Mouse (Mus musculus) hindbrain, embryonic 15.5 days (tissue): ENCODE measurements around the gene Arhgef1. TPM values are rescaled to one million over a fixed set of nuclear protein-coding genes. Genes with fewer than 3 reads are reported as not detected.

ENCODE experiments used
- ATAC-seq: fragments of 200-750 bp; cut with Nextera tagmentation; 2 replicates; pipeline ENCODE4 v1.8.0; 2017; ENCODE audit warnings: low read depth, moderate number of reproducible peaks, moderate TSS enrichment; ENCODE audit not compliant: low FRiP score
- H3K27ac ChIP-seq: fragments of 300-500 bp; sonication (generic); replicated peaks from 2 replicates; pipeline ENCODE4 v1.5.1; 2015; ENCODE audit warnings: mild to moderate bottlenecking, inconsistent platforms
- H3K27me3 ChIP-seq: fragments of 300-500 bp; sonication (generic); 2 replicates; pipeline ENCODE4 v1.6.1; 2015; ENCODE audit warnings: control low read depth, inconsistent platforms
- H3K36me3 ChIP-seq: fragments of 300-500 bp; sonication (generic); 2 replicates; pipeline ENCODE4 v1.6.1; 2015; ENCODE audit warnings: control low read depth, inconsistent platforms
- H3K4me1 ChIP-seq: fragments of 300-500 bp; sonication (generic); replicated peaks from 2 replicates; pipeline ENCODE4 v1.6.1; 2015; ENCODE audit warnings: control low read depth, inconsistent platforms
- H3K4me2 ChIP-seq: fragments of 300-500 bp; sonication (generic); 2 replicates; pipeline ENCODE4 v1.6.1; 2015; ENCODE audit warnings: moderate library complexity, mild to moderate bottlenecking, inconsistent platforms
- H3K4me3 ChIP-seq: fragments of 300-500 bp; sonication (generic); 2 replicates; pipeline ENCODE4 v1.5.1; 2015; ENCODE audit warnings: mild to moderate bottlenecking, inconsistent platforms
- H3K9ac ChIP-seq: fragments of 300-500 bp; sonication (generic); 2 replicates; pipeline ENCODE4 v1.6.1; 2015; ENCODE audit warnings: inconsistent platforms
- H3K9me3 ChIP-seq: fragments of 300-500 bp; sonication (generic); 2 replicates; pipeline ENCODE4 v1.6.1; 2016; ENCODE audit warnings: control low read depth, inconsistent platforms
- WGBS: fragments of 180-500 bp; shearing (Covaris S2); methylation state at CpG from one replicate; pipeline ENCODE4 v1.1.7; 2015; 5-methylcytosine and 5-hydroxymethylcytosine counted together
- polyA plus RNA-seq: library from polyadenylated mRNA; unstranded; fragments of >200 nt; fragmentation: Nextera tagmentation; extraction: Ambion mirVana; gene quantifications from 2 replicates; pipeline ENCODE4 v1.2.1, GENCODE M21; 2015

The Arhgef1 gene
- 64.6 and 73.5 TPM in 2 replicates for polyA plus RNA-seq

- Histone ChIP-seq H3K9ac (peak within 1 kb of the TSS; percentile 70), H3K4me1 (peaks cover 49% of the 10 kb centered on the region), H3K4me2 (peak within 1 kb of the TSS; percentile 63), H3K27ac (peak within 1 kb of the TSS; percentile 71), H3K4me3 (peak within 1 kb of the TSS; percentile 57), H3K36me3 (no peaks in the 10 kb centered on the region), H3K9me3 (no peaks in the 10 kb centered on the region), H3K27me3 (no peaks in the 10 kb centered on the region)
- WGBS = 6% methylated on average over 56 of the region's 68 CpGs
- ATAC-seq = no peak
Observed at GRCm38 (mm10) chr7:24902630-24903443, at the start of gene Arhgef1. TSS of gene Arhgef1 (plus strand) at chr7:24902912.

- Histone ChIP-seq H3K4me2 (no peak overlapping the region), H3K36me3 (no peaks in the 10 kb centered on the region), H3K9ac (no peak overlapping the region), H3K4me1 (no peaks in the 10 kb centered on the region), H3K27ac (no peak overlapping the region), H3K9me3 (no peaks in the 10 kb centered on the region), H3K4me3 (no peak overlapping the region), H3K27me3 (no peaks in the 10 kb centered on the region)
- no peak for ATAC-seq
Observed at GRCm38 (mm10) chr7:24853233-24853563, 49.5 kb upstream of the Arhgef1 start.

GRCm38 (mm10) chr7:24853695-24854094 lies 49.0 kb upstream of the Arhgef1 start:
- no peaks in the 10 kb centered on the region for H3K9me3 ChIP-seq
- no peaks in the 10 kb centered on the region for H3K4me1 ChIP-seq
- no peak overlapping the region for H3K4me3 ChIP-seq
- H3K36me3 ChIP-seq = no peaks in the 10 kb centered on the region
- H3K27ac ChIP-seq = no peak overlapping the region
- no peak for ATAC-seq
- WGBS = 65% methylated on average over 7 of the region's 7 CpGs
- H3K27me3 ChIP-seq = no peaks in the 10 kb centered on the region
- H3K4me2 ChIP-seq = no peak overlapping the region
- no peak overlapping the region for H3K9ac ChIP-seq

GRCm38 (mm10) chr7:24856460-24857120 lies 46.1 kb upstream of the Arhgef1 start:
- ATAC-seq = no peak
- H3K4me1 ChIP-seq = no peaks in the 10 kb centered on the region
- WGBS = 28% methylated on average over 6 of the region's 6 CpGs

GRCm38 (mm10) chr7:24859234-24859633 lies 43.5 kb upstream of the Arhgef1 start:
- Histone ChIP-seq H3K9me3 (no peaks in the 10 kb centered on the region), H3K9ac (no peak overlapping the region), H3K27me3 (no peaks in the 10 kb centered on the region), H3K36me3 (no peaks in the 10 kb centered on the region), H3K4me1 (no peaks in the 10 kb centered on the region), H3K4me2 (no peak overlapping the region), H3K4me3 (no peak overlapping the region), H3K27ac (no peak overlapping the region)
- no peak for ATAC-seq
- WGBS = 68% methylated on average over 5 of the region's 5 CpGs

More at GRCm38 (mm10) chr7:24856460-24857120, 46.1 kb upstream of the Arhgef1 start:
- no peak overlapping the region for H3K4me2 ChIP-seq
- no peaks in the 10 kb centered on the region for H3K36me3 ChIP-seq
- H3K27ac ChIP-seq = no peak overlapping the region
- H3K9ac ChIP-seq = no peak overlapping the region
- H3K27me3 ChIP-seq = no peaks in the 10 kb centered on the region
- no peak overlapping the region for H3K4me3 ChIP-seq
- H3K9me3 ChIP-seq = no peaks in the 10 kb centered on the region

GRCm38 (mm10) chr7:24861913-24862312 lies 40.8 kb upstream of the Arhgef1 start, which contains the start of gene Gm9844:
TSS of gene Gm9844 (plus strand) at chr7:24862213.
- H3K4me2 ChIP-seq = no peak within 1 kb of the TSS
- H3K4me3 ChIP-seq = no peak within 1 kb of the TSS
- no peaks in the 10 kb centered on the region for H3K9me3 ChIP-seq
- no peaks in the 10 kb centered on the region for H3K4me1 ChIP-seq
- no peaks in the 10 kb centered on the region for H3K27me3 ChIP-seq
- H3K36me3 ChIP-seq = no peaks in the 10 kb centered on the region
- no peak within 1 kb of the TSS for H3K27ac ChIP-seq
- H3K9ac ChIP-seq = no peak within 1 kb of the TSS
- no peak for ATAC-seq
- whole genome bisulfite sequencing = 90% methylated on average over 7 of the region's 7 CpGs

- Histone ChIP-seq H3K4me2 (no peak overlapping the region), H3K4me3 (no peak overlapping the region), H3K27me3 (no peaks in the 10 kb centered on the region), H3K9ac (no peak overlapping the region), H3K36me3 (no peaks in the 10 kb centered on the region), H3K9me3 (no peaks in the 10 kb centered on the region), H3K4me1 (no peaks in the 10 kb centered on the region), H3K27ac (no peak overlapping the region)
- no peak for ATAC-seq
- 86% methylated on average over 4 of the region's 4 CpGs for WGBS
Observed at GRCm38 (mm10) chr7:24862853-24863252, 39.9 kb upstream of the Arhgef1 start.

GRCm38 (mm10) chr7:24864156-24864555 lies 38.6 kb upstream of the Arhgef1 start:
- H3K36me3 ChIP-seq = no peaks in the 10 kb centered on the region
- H3K4me2 ChIP-seq = no peak overlapping the region
- no peaks in the 10 kb centered on the region for H3K4me1 ChIP-seq
- H3K27ac ChIP-seq = no peak overlapping the region
- H3K4me3 ChIP-seq = no peak overlapping the region
- no peak overlapping the region for H3K9ac ChIP-seq
- H3K27me3 ChIP-seq = no peaks in the 10 kb centered on the region
- H3K9me3 ChIP-seq = no peaks in the 10 kb centered on the region
- ATAC-seq = no peak
- 37% methylated on average over 6 of the region's 6 CpGs for WGBS

GRCm38 (mm10) chr7:24869080-24869479 lies 33.6 kb upstream of the Arhgef1 start:
- Histone ChIP-seq H3K36me3 (no peaks in the 10 kb centered on the region), H3K9ac (no peak overlapping the region), H3K9me3 (no peaks in the 10 kb centered on the region), H3K4me1 (no peaks in the 10 kb centered on the region), H3K4me3 (no peak overlapping the region), H3K27me3 (no peaks in the 10 kb centered on the region), H3K27ac (no peak overlapping the region), H3K4me2 (no peak overlapping the region)
- 50% methylated on average over 17 of the region's 17 CpGs for WGBS
- ATAC-seq = no peak

- Histone ChIP-seq H3K27me3 (no peaks in the 10 kb centered on the region), H3K9ac (no peak within 1 kb of the TSS), H3K9me3 (no peaks in the 10 kb centered on the region), H3K36me3 (no peaks in the 10 kb centered on the region), H3K27ac (no peak within 1 kb of the TSS), H3K4me1 (no peaks in the 10 kb centered on the region), H3K4me3 (no peak within 1 kb of the TSS), H3K4me2 (peak within 1 kb of the TSS; percentile 26; the same call in 1 of the 2 replicates)
- ATAC-seq = peak; percentile 52; the same call in 1 of the 2 replicates
- 60% methylated on average over 41 of the region's 41 CpGs for WGBS
Observed at GRCm38 (mm10) chr7:24869532-24870165, 33.1 kb upstream of the Arhgef1 start, which contains the start of the genes Lypd4 and Dmrtc2. TSS of gene Lypd4 (minus strand) at chr7:24869941. TSS of gene Dmrtc2 (plus strand) at chr7:24870057.

GRCm38 (mm10) chr7:24877588-24877987 lies 25.1 kb upstream of the Arhgef1 start:
- H3K4me2 ChIP-seq = no peak overlapping the region
- no peak overlapping the region for H3K4me3 ChIP-seq
- H3K27ac ChIP-seq = no peak overlapping the region

GRCm38 (mm10) chr7:24879620-24880019 lies 23.1 kb upstream of the Arhgef1 start:
- H3K36me3 ChIP-seq = no peaks in the 10 kb centered on the region
- no peak overlapping the region for H3K4me3 ChIP-seq
- no peak overlapping the region for H3K27ac ChIP-seq
- no peaks in the 10 kb centered on the region for H3K27me3 ChIP-seq
- ATAC-seq = no peak
- H3K9ac ChIP-seq = no peak overlapping the region
- H3K9me3 ChIP-seq = no peaks in the 10 kb centered on the region
- H3K4me2 ChIP-seq = no peak overlapping the region
- WGBS = 21% methylated on average over 2 of the region's 2 CpGs
- no peaks in the 10 kb centered on the region for H3K4me1 ChIP-seq

More at GRCm38 (mm10) chr7:24877588-24877987, 25.1 kb upstream of the Arhgef1 start:
- ATAC-seq = no peak
- H3K9ac ChIP-seq = no peak overlapping the region
- no peaks in the 10 kb centered on the region for H3K4me1 ChIP-seq
- no peaks in the 10 kb centered on the region for H3K27me3 ChIP-seq
- no peaks in the 10 kb centered on the region for H3K36me3 ChIP-seq
- WGBS = 84% methylated on average over 3 of the region's 3 CpGs
- no peaks in the 10 kb centered on the region for H3K9me3 ChIP-seq
